Mouse (Mus musculus) kidney, adult 2 months (tissue): Measurements from ENCODE around the gene Hykk.

ENCODE experiments used
- CTCF ChIP-seq: fragments of 200-500 bp; conservative IDR thresholded peaks from 2 replicates; pipeline ENCODE4 v1.5.1; 2011; ENCODE audit warnings: low read depth, mild to moderate bottlenecking, control low read depth, low read length, moderate library complexity, mixed read lengths; ENCODE audit not compliant: insufficient read depth, insufficient read length
- POLR2A ChIP-seq: fragments of 200-500 bp; IDR thresholded peaks from one replicate; pipeline ENCODE4 v1.6.1; 2011; ENCODE audit warnings: low read depth, low read length, control low read depth

- no peak for TF ChIP-seq CTCF
- no peak for TF ChIP-seq POLR2A
These were observed 29.2 kb downstream of the Hykk start for GRCm38 (mm10) chr9:54946256-54946655.
